Mouse (Mus musculus) E14TG2a.4 (cell line): Measurements from ENCODE around the gene Dnajb13.
A peak's percentile ranks its signal among the peaks of the same experiment; 100 is the strongest.

Experiments used
- H3K27me3 ChIP-seq: 2 replicates; pipeline ENCODE4 v1.6.1; 2014; ENCODE audit warnings: low read length, control low read depth; ENCODE audit not compliant: insufficient read depth
- H3K36me3 ChIP-seq: 2 replicates; pipeline ENCODE4 v1.6.1; 2014; ENCODE audit warnings: low read length, control low read depth; ENCODE audit not compliant: insufficient read depth
- H3K4me1 ChIP-seq: replicated peaks from 2 replicates; pipeline ENCODE4 v1.6.1; 2014; ENCODE audit warnings: low read depth, low read length, control low read depth
- H3K4me3 ChIP-seq: replicated peaks from 2 replicates; pipeline ENCODE4 v1.5.1; 2014; ENCODE audit warnings: mild to moderate bottlenecking, low read length
- H3K9me3 ChIP-seq: 2 replicates; pipeline ENCODE4 v1.6.1; 2014; ENCODE audit warnings: low read length, control low read depth
- CTCF ChIP-seq: conservative IDR thresholded peaks from 2 replicates; pipeline ENCODE4 v1.5.1; 2014; ENCODE audit warnings: low read length
- NANOG ChIP-seq: IDR thresholded peaks from 2 replicates; pipeline ENCODE4 v1.6.1; 2014; ENCODE audit warnings: borderline replicate concordance, low read length, mixed read lengths
- POU5F1 ChIP-seq: IDR thresholded peaks from 2 replicates; pipeline ENCODE4 v1.6.1; 2014; ENCODE audit warnings: low read length, borderline replicate concordance

Dnajb13 gene

GRCm38 (mm10) chr7:100496791-100497190 is 18.0 kb downstream of the Dnajb13 start:
- TF ChIP-seq NANOG (no peak), CTCF (no peak), POU5F1 (no peak)
- Histone ChIP-seq H3K9me3 (no peaks in the 10 kb centered on the region), H3K36me3 (peaks cover 67% of the 10 kb centered on the region), H3K4me3 (peak overlapping the region; percentile 63), H3K4me1 (peaks cover 88% of the 10 kb centered on the region), H3K27me3 (no peaks in the 10 kb centered on the region)

- no peaks in the 10 kb centered on the region for H3K9me3 ChIP-seq
- peaks cover 85% of the 10 kb centered on the region for H3K4me1 ChIP-seq
- no peak for TF ChIP-seq POU5F1
- H3K36me3 ChIP-seq: peaks cover 67% of the 10 kb centered on the region
- H3K27me3 ChIP-seq: no peaks in the 10 kb centered on the region
- H3K4me3 ChIP-seq: peak overlapping the region; percentile 63
Measured at GRCm38 (mm10) chr7:100496371-100496770, 18.4 kb downstream of the Dnajb13 start.

GRCm38 (mm10) chr7:100495581-100496251 is 19.0 kb downstream of the Dnajb13 start:
- Histone ChIP-seq H3K27me3 (no peaks in the 10 kb centered on the region), H3K9me3 (no peaks in the 10 kb centered on the region), H3K4me3 (peak overlapping the region; percentile 88), H3K36me3 (peaks cover 66% of the 10 kb centered on the region), H3K4me1 (peaks cover 79% of the 10 kb centered on the region)
- TF ChIP-seq NANOG (no peak), POU5F1 (no peak), CTCF (no peak)

- Histone ChIP-seq H3K4me1 (peaks cover 72% of the 10 kb centered on the region), H3K27me3 (no peaks in the 10 kb centered on the region), H3K4me3 (peak overlapping the region; percentile 88), H3K36me3 (peaks cover 59% of the 10 kb centered on the region), H3K9me3 (no peaks in the 10 kb centered on the region)
- TF ChIP-seq NANOG (no peak), CTCF (no peak), POU5F1 (no peak)
Measured at GRCm38 (mm10) chr7:100495042-100495441, 19.7 kb downstream of the Dnajb13 start.

- no peaks in the 10 kb centered on the region for H3K9me3 ChIP-seq
Measured at GRCm38 (mm10) chr7:100494415-100494831, 20.3 kb downstream of the Dnajb13 start.

GRCm38 (mm10) chr7:100493484-100494414 is 21.0 kb downstream of the Dnajb13 start:
- TF ChIP-seq NANOG (no peak), CTCF (no peak), POU5F1 (no peak)
- H3K4me3 ChIP-seq: peak overlapping the region; percentile 88
- no peaks in the 10 kb centered on the region for H3K9me3 ChIP-seq
- H3K27me3 ChIP-seq: no peaks in the 10 kb centered on the region
- H3K4me1 ChIP-seq: peaks cover 62% of the 10 kb centered on the region
- peaks cover 46% of the 10 kb centered on the region for H3K36me3 ChIP-seq

More at GRCm38 (mm10) chr7:100494415-100494831, 20.3 kb downstream of the Dnajb13 start:
- Histone ChIP-seq H3K27me3 (no peaks in the 10 kb centered on the region), H3K4me3 (peak overlapping the region; percentile 88), H3K36me3 (peaks cover 53% of the 10 kb centered on the region), H3K4me1 (peaks cover 66% of the 10 kb centered on the region)
- TF ChIP-seq CTCF (no peak), POU5F1 (no peak), NANOG (no peak)

GRCm38 (mm10) chr7:100493117-100493483 is 21.7 kb downstream of the Dnajb13 start, which contains the start of gene Ucp2:
TSS of gene Ucp2 (plus strand) at chr7:100493337.
- Histone ChIP-seq H3K9me3 (no peaks in the 10 kb centered on the region), H3K27me3 (no peaks in the 10 kb centered on the region), H3K4me3 (peak within 1 kb of the TSS; percentile 88), H3K36me3 (peaks cover 40% of the 10 kb centered on the region), H3K4me1 (peaks cover 62% of the 10 kb centered on the region)
- TF ChIP-seq POU5F1 (no peak), NANOG (no peak), CTCF (no peak)

GRCm38 (mm10) chr7:100492391-100493116 is 22.2 kb downstream of the Dnajb13 start:
- peaks cover 34% of the 10 kb centered on the region for H3K36me3 ChIP-seq
- H3K27me3 ChIP-seq: no peaks in the 10 kb centered on the region
- H3K9me3 ChIP-seq: no peaks in the 10 kb centered on the region
- H3K4me1 ChIP-seq: peaks cover 60% of the 10 kb centered on the region
- H3K4me3 ChIP-seq: peak overlapping the region; percentile 88
- TF ChIP-seq NANOG: no peak
- no peak for TF ChIP-seq CTCF
- TF ChIP-seq POU5F1: no peak
